Mouse (Mus musculus) central nervous system, embryonic 11.5 days (tissue): Measurements from ENCODE around the gene Trappc3. TPM values are rescaled to one million over a fixed set of nuclear protein-coding genes. Genes with fewer than 3 reads are reported as not detected.

ENCODE experiments used
- polyA plus RNA-seq: library from polyadenylated mRNA; depleted of rRNA; stranded (reverse); fragments of >200 nt; gene quantifications from 2 replicates; pipeline ENCODE4 v1.2.3, GENCODE M21; 2012; rRNA removed

Gene Trappc3
- 101 and 109 TPM in 2 replicates for polyA plus RNA-seq

GRCm38 (mm10) chr4:126262119-126262807 lies at the start of gene Trappc3:
Gene Trappc3, plus strand, starts transcription at chr4:126262325.

GRCm38 (mm10) chr4:126256131-126256791 lies 5.9 kb upstream of the Trappc3 start, which contains the start of gene Map7d1:
Gene Map7d1, minus strand, starts transcription at chr4:126256343.

GRCm38 (mm10) chr4:126286492-126286891 lies 24.4 kb downstream of the Trappc3 start, which contains the start of gene Col8a2:
Gene Col8a2, plus strand, starts transcription at chr4:126286793.

GRCm38 (mm10) chr4:126321111-126321853 lies 59.2 kb downstream of the Trappc3 start, which contains the start of gene Adprhl2:
Gene Adprhl2, minus strand, starts transcription at chr4:126321703.

GRCm38 (mm10) chr4:126325281-126325861 lies 63.2 kb downstream of the Trappc3 start, which contains the start of gene Tekt2:
Gene Tekt2, minus strand, starts transcription at chr4:126325688.

Other genes starting within 250 kb of the Trappc3 start
- gene Csf3r, start 237.8 kb upstream of the Trappc3 start, polyA plus RNA-seq: 0.80 and 0.89 TPM in 2 replicates
- 90.6 and 93.7 TPM in 2 replicates for gene Mrps15, start 215.4 kb upstream of the Trappc3 start, polyA plus RNA-seq
- 10.7 and 11.7 TPM in 2 replicates for gene Oscp1, start 203.8 kb upstream of the Trappc3 start, polyA plus RNA-seq
- 28.7 and 37.4 TPM in 2 replicates for gene Lsm10, start 165.7 kb upstream of the Trappc3 start, polyA plus RNA-seq
- 28.2 and 29.0 TPM in 2 replicates for gene Stk40, start 158.4 kb upstream of the Trappc3 start, polyA plus RNA-seq
- 36.8 and 51.1 TPM in 2 replicates for gene Eva1b, start 114.6 kb upstream of the Trappc3 start, polyA plus RNA-seq
- 1.6 and 2.6 TPM in 2 replicates for gene Sh3d21, start 98.8 kb upstream of the Trappc3 start, polyA plus RNA-seq
- 199 and 213 TPM in 2 replicates for gene Thrap3, start 59.6 kb upstream of the Trappc3 start, polyA plus RNA-seq
- 143 and 628 TPM in 2 replicates for gene Map7d1, start 6.0 kb upstream of the Trappc3 start, polyA plus RNA-seq
- 9.4 and 11.5 TPM in 2 replicates for gene Col8a2, start 24.5 kb downstream of the Trappc3 start, polyA plus RNA-seq
- gene Adprhl2, start 59.4 kb downstream of the Trappc3 start, polyA plus RNA-seq: 59.1 and 70.0 TPM in 2 replicates
- 6.9 and 7.2 TPM in 2 replicates for gene Tekt2, start 63.4 kb downstream of the Trappc3 start, polyA plus RNA-seq
- gene Ago3, start 167.2 kb downstream of the Trappc3 start, polyA plus RNA-seq: 6.2 and 6.3 TPM in 2 replicates
- gene Ago1, start 206.3 kb downstream of the Trappc3 start, polyA plus RNA-seq: 74.1 and 75.5 TPM in 2 replicates